Mouse (Mus musculus): Measurements from ENCODE around the gene Cygb.
"Not testable (repeated sequence)": the region's sequence is repeated elsewhere in the genome, so short reads cannot be mapped to it uniquely, and the experiment has no call there.

The Cygb gene

DNA sequence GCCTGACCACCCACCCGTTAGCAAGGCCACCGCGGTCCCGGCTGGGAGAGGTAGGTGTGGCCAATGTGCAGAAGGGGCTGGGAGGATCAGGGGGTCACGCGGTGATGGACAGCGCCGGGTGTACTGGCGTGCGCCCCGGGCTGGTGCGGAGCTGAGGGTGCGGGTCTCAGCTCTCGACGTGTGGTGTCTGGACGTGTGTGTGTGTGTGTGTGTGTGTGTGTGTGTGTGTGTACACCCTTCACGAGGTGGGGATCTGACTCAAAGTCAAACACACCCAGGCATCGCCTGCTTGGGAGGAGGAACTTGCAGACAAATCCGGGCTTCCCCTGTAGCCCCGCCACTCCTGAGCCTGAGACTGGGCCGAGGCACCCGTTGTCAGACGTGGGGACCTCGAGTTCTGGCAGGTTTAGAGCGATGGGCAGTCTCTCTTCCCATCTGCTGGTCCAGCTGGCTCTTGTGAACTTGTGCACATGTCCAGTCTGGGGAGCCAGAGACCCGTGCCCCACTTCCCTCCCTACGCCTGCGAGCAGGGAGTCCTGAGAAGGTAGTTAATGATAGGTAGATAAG, at the start of gene Cygb:
Gene Cygb (minus strand): TSS at position 59 of the 567 bp plus-strand sequence.
- no peak for DNase-seq (ENCODE audit: low spot score)

DNA sequence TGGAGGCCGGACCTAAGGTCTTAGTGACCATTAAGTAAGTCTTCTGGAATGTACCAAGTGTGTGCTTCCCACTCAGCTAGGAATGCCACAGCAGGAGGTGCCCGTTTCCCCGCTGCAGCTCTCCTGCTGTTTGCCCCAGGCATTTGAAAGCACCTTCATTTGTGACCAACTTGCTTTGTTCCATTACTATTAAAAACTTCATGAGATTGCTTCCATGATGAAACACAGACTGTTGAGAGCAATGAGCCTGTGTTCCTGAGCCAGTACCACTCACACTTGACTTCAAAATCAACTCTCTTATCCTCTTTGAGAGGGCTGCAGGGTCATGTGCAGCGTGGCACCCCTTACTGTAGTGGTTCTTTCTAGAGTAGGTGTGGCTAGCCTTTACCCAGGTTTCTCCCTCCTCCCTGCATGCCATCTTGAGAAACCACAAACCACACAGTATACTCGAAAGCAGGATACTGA, 47.3 kb upstream of the Cygb start:
- DNase-seq (ENCODE audit: low spot score), result no peak

GRCm38 (mm10) chr11:116697521-116697920, 43.4 kb upstream of the Cygb start:
- no peak for DNase-seq (ENCODE audit: low spot score)

GRCm38 (mm10) chr11:116696426-116696825, 42.3 kb upstream of the Cygb start:
- DNase-seq (ENCODE audit: low spot score), result no peak

DNA sequence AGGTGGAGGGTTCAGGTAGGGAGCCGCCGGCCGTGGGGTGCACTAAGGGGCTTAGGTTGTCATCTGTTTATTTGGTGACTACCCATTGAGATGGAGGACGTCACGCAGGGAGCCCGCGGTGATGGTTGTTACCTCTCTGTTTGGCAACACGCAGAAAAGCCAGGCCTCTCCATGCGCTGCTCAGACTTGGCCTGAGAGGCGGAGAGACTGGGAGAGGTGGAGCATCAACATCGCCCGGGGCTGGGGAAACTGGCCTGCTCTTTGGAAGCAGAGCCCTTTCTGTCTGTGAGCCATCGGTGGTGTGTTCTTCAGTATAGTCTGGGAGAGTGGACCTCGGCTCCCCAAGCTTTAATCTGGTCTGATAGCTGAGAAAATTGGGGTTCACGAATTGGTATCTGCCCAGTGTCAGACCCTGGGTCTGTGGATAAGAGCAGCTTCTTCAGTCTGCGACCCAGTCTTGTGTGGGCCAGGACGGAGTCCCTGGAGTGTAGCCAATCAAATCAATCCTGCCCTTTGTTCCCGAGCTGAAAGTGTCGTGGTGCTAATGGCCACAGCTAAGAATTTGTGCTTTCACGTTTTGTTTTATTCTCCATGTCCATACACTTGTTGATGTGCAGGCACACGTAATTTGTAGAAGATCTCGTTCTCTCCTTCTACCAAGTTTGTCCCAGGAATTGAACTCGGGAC, 41.2 kb upstream of the Cygb start:
- no peak for DNase-seq (ENCODE audit: low spot score)

DNA sequence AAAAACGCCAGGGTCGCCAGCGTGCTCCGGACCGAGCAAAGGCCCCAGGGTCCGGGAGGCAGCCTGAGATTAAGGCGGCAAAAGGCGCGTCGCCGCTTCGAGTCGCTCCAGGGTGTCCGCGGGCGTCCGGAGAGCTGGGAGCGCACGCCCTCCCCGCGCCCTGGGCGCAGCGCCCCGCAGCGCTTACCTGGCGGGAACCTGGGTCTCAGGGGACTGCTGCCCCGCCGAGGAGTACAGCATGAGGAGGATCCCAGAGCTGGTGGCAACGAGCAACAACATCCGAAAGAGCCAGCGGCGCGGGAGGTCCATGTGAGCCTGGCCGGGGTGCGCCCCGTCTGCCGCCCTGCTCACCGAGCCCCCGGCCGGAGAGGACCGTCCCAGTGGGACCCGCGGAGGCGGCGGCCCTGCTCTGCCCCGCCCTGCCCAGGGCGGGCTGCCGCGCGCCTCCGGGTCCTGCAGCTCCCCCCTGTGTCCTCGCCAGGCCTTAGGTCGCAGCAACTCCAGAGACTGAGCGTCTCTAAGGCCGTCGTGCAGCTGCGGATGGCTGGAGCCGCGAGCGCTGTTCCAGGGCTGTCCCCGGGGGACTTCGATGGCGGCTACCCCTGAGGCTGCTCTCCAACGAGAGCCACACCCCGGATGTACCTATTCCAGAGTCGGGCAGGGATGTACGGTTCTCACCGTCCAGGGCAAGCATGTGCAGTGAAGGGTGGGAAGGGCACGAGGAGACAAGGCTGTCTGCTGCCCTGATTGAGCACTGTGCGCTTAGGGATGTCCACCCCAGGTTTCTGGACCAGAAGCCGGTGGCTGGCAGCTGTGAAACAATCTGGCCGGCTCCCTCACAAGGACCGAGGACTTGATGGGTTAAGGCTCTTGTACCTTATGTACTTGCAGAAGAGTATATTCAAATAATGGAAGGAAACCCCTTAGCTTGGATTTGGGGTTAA, 40.4 kb upstream of the Cygb start:
- no peak for DNase-seq (ENCODE audit: low spot score)

DNA sequence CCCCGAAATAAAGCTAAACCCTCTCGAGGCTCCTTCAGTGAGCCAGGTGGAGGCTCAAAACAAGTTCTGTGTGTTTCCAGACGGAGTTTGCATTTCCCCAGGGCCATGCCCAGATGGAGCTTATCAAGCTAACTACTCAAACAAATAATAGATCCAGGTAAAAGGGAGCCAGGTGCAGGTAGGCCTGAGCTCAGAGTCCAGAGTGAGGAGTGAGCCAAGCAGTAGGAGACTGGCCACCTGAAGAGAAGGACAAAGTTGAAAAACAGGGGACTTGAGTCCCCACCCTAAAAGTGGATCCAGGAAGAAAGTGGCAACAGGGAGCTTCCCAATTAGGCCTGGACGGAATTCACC, 39.8 kb upstream of the Cygb start:
- no peak for DNase-seq (ENCODE audit: low spot score)

DNA sequence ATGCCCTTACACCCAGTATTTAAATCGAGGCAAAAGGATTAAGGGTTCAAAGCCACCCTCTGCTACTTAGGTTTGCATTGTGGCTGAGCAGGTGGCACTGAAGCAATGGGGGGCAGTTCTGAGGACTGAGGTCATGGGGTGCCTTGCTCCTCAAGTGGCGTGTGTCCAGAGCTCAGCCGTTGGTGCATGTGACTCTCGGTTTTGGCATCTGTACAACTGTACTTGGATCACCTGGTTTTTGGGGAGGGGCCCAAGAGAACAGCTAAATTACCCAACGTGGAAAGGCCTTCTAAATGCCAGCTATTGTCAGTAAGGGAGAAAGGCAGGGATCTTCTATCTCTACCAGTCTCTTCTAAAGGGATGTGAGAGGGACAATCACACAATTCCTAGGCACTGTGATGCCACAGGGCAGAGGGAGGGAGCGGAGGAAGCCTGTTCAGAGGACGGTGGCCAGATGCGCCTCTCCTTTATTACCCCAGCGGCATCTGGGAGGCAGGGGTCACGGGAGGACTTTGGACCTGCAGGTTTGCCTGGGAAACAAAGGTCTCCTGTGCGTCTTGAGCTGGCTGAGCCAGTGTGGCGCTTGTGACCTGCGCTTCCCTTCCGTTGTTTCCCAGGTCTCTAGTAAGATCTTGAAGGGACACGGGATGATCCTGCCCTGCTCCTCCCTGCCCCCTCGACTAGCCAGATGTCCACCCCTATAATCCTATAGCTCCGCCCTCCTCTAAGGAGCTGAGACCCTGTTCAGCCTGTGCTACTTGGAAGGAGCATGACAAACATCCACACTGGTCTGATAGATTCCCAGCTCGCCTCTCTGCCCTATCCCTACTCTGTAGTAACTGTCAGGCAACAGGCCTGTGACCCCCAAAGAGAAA, 36.8 kb upstream of the Cygb start:
- no peak for DNase-seq (ENCODE audit: low spot score)

DNA sequence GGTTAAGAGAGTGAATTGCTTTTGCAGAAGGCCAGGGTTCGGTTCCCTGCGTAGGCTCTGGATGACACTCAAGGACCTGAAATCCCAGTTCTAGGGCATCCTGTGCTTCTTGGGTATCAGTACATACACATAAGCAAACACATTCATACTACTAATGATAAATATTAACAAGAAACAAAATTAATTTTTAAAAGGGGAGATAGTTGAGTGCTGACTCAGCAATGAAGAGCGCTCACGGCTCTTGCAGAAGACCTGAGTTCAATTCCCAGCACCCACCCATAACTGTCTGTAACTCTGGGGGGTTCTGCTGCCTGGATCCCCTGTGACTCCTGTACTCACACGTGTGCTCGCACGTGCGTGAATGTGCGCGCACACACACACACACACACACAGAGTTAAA, 35.5 kb upstream of the Cygb start:
- DNase-seq (ENCODE audit: low spot score), result no peak

- DNase-seq (ENCODE audit: low spot score), result no peak
Measured at GRCm38 (mm10) chr11:116687897-116688296, 33.8 kb upstream of the Cygb start.

- no peak for DNase-seq (ENCODE audit: low spot score)
Measured at GRCm38 (mm10) chr11:116685729-116686128, 31.6 kb upstream of the Cygb start.

GRCm38 (mm10) chr11:116683777-116684176, 29.7 kb upstream of the Cygb start:
- no peak for DNase-seq (ENCODE audit: low spot score)

DNA sequence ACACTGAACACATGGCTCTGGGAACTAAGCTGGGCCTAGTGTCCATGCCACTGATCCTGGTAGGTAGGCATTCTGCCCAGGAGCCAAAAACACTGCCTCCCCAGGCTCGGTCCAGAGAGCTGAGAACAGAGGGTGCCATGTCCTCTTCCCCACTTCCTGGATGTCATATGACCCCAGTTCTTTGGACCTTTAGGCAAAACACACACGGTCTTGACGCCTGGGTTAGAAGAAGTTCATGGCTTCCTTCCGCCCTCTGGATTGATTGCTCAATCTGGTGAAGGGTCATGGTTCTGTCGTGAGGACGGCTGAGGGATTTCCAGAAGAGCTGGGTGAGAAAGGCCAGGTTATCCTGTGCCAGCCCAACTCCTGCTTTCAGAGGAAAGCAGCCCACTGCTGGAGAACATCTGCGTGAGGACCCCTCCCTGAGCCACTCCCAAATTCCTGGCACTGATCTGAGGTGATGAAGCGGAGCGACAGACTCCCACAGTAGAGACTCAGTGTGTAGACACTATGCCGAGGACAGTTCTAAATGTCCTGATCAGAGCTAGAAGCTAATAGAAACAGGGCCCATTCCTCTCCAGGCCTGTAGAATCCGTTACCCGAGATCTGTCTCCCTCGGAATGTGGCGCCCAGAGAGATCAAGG, 28.5 kb upstream of the Cygb start:
- DNase-seq (ENCODE audit: low spot score), result no peak

- no peak for DNase-seq (ENCODE audit: low spot score)
Measured at GRCm38 (mm10) chr11:116681147-116681546, 27.0 kb upstream of the Cygb start.

DNA sequence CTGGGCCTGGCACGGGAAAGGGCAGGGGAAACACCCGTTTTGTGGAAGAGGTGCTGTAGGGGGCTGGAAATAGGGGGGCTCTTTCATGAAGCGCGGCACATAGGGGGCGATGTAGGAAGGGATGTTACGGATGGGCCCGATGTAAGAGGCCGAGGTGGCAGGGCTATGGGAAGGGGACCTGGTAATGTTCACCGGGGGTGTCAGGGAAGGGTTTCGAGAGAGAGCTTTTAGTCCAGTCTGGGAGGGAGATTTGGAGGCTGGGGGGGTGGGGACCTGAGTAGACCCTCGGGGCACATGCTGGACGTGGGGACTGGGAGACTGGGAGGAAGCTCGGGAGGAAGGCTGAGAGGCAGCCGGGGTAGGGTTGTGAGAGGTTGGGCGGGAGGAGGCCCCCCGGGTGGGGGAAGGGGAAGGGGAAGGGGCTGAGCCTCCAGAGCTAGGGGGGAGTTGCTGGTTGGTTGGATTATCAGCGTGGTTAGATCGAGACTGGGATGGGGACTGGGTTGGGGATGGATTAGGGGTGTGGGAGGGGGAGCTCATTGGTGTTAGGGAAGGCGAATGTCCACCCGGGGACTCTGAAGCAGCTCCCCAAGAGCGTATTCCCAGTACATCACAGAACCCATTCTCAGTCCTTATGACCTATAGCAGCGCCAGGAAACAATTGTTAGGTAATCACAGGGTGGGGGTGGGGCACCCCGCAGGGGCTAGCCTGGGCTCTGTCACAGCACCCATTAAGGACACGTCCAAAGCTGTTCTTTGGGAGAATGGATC, 26.4 kb upstream of the Cygb start:
- no peak for DNase-seq (ENCODE audit: low spot score)

DNA sequence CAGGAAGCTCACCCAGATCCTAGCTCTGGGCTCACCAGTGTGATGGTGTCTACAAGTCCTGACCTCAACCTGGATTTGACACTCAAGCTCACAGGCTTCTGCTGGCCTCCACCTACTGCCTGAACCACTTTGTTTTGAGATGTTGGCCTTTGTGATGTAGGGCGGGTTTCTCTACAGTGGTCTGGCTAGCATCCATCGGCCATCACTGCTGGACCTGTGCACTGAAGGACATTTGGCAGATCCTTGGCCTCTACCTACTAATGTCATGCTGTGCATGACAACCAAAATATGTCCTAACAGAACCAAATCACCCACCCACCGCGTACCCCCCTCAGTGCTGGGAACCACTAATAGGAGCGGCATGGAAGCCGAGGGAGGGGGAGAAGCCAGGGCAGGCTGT, 25.0 kb upstream of the Cygb start:
- DNase-seq (ENCODE audit: low spot score), result no peak

- DNase-seq (ENCODE audit: low spot score), result no peak
Measured at GRCm38 (mm10) chr11:116677711-116678441, 23.8 kb upstream of the Cygb start.

- DNase-seq (ENCODE audit: low spot score), result no peak
Measured at GRCm38 (mm10) chr11:116676175-116676976, 22.3 kb upstream of the Cygb start.

- not testable (repeated sequence) for DNase-seq (ENCODE audit: low spot score)
Measured at GRCm38 (mm10) chr11:116675429-116675828, 21.3 kb upstream of the Cygb start.

Measured in MN1 (cell line).